Mouse (Mus musculus): ENCODE data around the gene Atg9a. TPM values are rescaled to one million over a fixed set of nuclear protein-coding genes. Genes with fewer than 3 reads are reported as not detected.
A peak's percentile ranks its signal among the peaks of the same experiment; 100 is the strongest.

Gene Atg9a
- total and polyA plus RNA-seq, 3 experiments, result 4.4 to 15.6 (median 12.9) TPM

DNA sequence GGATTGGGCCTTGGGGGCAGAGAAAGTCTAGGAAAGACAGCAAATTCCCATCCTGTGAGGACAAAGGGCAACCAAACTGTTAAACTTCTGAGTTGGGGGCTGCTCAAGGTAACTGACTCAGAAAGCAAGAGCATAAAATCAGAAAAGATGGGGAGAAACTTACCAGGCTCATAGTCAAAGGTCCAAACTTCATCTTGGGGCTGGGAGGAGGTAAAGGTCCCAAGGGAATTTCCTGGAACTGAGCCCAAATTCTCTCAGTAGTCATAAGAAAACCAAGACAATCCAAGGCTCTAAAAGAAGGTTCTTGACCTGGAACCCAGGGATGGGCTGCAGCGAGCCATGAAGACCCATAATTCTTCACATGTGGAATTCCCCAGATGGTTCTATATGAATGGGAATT, 9.2 kb upstream of the Atg9a start:
- H3K4me2 ChIP-seq (ENCODE audit: insufficient read depth, low read depth, poor library complexity, severe bottlenecking), result no peak overlapping the region
- in situ Hi-C loops (cut with MboI; ENCODE audit: low pct_ligation_motif_present, low pct_unique_long_range_greater_than_20kb, low sequenced_read_pairs), result no loop called here
- no peaks in the 10 kb centered on the region for H3K9me3 ChIP-seq (replicated peaks; ENCODE audit: low read length)
- no peak for DNase-seq (ENCODE audit: extremely low read depth)
- H3K27ac ChIP-seq (ENCODE audit: insufficient read depth, low read depth), result no peak overlapping the region
- dilution Hi-C loops (cut with MboI; ENCODE audit: extremely low pct_ligation_motif_present, extremely low pct_unique_long_range_greater_than_20kb, low sequenced_read_pairs), result no loop called here
- H3K4me1 ChIP-seq (ENCODE audit: control insufficient read depth in 1 of 2, insufficient read depth in 2 of 2), result no peaks in the 10 kb centered on the region
- H3K79me2 ChIP-seq (replicated peaks; ENCODE audit: control insufficient read depth, extremely low read depth, insufficient read depth, poor library complexity, severe bottlenecking), result no peaks in the 10 kb centered on the region
- peaks cover 33 to 51% of the 10 kb centered on the region in 2 experiments for H3K36me3 ChIP-seq (replicated peaks in 1 of 2; ENCODE audit: control insufficient read depth in 1 of 2, insufficient read depth in 1 of 2, low read length in 1 of 2)
- no peak overlapping the region for H3K4me3 ChIP-seq (replicated peaks in 1 of 3; ENCODE audit: low read depth in 2 of 3, low read length in 2 of 3, poor library complexity in 1 of 3)
- no peak for TF ChIP-seq MAX (IDR thresholded peaks at IDR 0.05; ENCODE audit: low read length)
- no peaks in the 10 kb centered on the region for H3K27me3 ChIP-seq (replicated peaks)
- H3K9ac ChIP-seq (ENCODE audit: insufficient read depth, low read depth), result no peak overlapping the region

- Histone ChIP-seq H3K4me1 (ENCODE audit: control insufficient read depth in 1 of 2, insufficient read depth in 2 of 2) (peaks cover 10 to 38% of the 10 kb centered on the region in 2 experiments), H3K36me3 (replicated peaks in 1 of 2; ENCODE audit: control insufficient read depth in 1 of 2, insufficient read depth in 1 of 2, low read length in 1 of 2) (peaks cover 18 to 54% of the 10 kb centered on the region in 2 experiments), H3K9ac (ENCODE audit: insufficient read depth, low read depth) (peak overlapping the region; percentile 90), H3K4me3 (replicated peaks in 1 of 3; ENCODE audit: low read depth in 2 of 3, low read length in 2 of 3, poor library complexity in 1 of 3) (peak overlapping the region; percentile 89 to 98 (median 97)), H3K27me3 (replicated peaks) (no peaks in the 10 kb centered on the region), H3K27ac (ENCODE audit: insufficient read depth, low read depth) (peak overlapping the region; percentile 93), H3K4me2 (ENCODE audit: insufficient read depth, low read depth, poor library complexity, severe bottlenecking) (peak overlapping the region; percentile 27), H3K9me3 (replicated peaks; ENCODE audit: low read length) (no peaks in the 10 kb centered on the region), H3K79me2 (replicated peaks; ENCODE audit: control insufficient read depth, extremely low read depth, insufficient read depth, poor library complexity, severe bottlenecking) (no peaks in the 10 kb centered on the region)
- DNase-seq (ENCODE audit: extremely low read depth), result peak; percentile 70
- in situ Hi-C loops (cut with MboI; ENCODE audit: low pct_ligation_motif_present, low pct_unique_long_range_greater_than_20kb, low sequenced_read_pairs), result no loop called here
- dilution Hi-C loops (cut with MboI; ENCODE audit: extremely low pct_ligation_motif_present, extremely low pct_unique_long_range_greater_than_20kb, low sequenced_read_pairs), result no loop called here
- no peak for TF ChIP-seq E2F4 (IDR thresholded peaks at IDR 0.05; ENCODE audit: insufficient replicate concordance, low read depth, low read length)
- TF ChIP-seq KAT2A (IDR thresholded peaks at IDR 0.05; ENCODE audit: insufficient replicate concordance, low read length), result 0 out of 2 replicates have a peak, but pooled peaks have one; percentile 62
- TF ChIP-seq SMC3 (IDR thresholded peaks at IDR 0.05; ENCODE audit: low read depth, low read length), result no peak
- TF ChIP-seq ZMIZ1 (IDR thresholded peaks at IDR 0.05; ENCODE audit: low read depth, low read length), result 0 out of 2 replicates have a peak, but pooled peaks have one; percentile 71
- no peak for TF ChIP-seq CTCF (conservative IDR thresholded peaks at IDR 0.05 in 1 of 2, IDR thresholded peaks at IDR 0.05 in 1 of 2; ENCODE audit: low read depth in 2 of 2, low read length in 2 of 2)
- TF ChIP-seq MXI1 (IDR thresholded peaks at IDR 0.05; ENCODE audit: low read depth, low read length), result peak; percentile 82
- TF ChIP-seq RCOR1 (conservative IDR thresholded peaks at IDR 0.05; ENCODE audit: low read depth, low read length), result no peak
- TF ChIP-seq SIN3A (IDR thresholded peaks at IDR 0.05; ENCODE audit: low read length), result peak; percentile 51
- peak; percentile 51; the same call in 1 of the 2 replicates for TF ChIP-seq TCF12 (IDR thresholded peaks at IDR 0.05; ENCODE audit: low read depth, low read length)
- TF ChIP-seq BHLHE40 (IDR thresholded peaks at IDR 0.05; ENCODE audit: low read depth, low read length), result no peak
- TF ChIP-seq CHD2 (IDR thresholded peaks at IDR 0.05; ENCODE audit: low read length), result no peak
- TF ChIP-seq TBP (conservative IDR thresholded peaks at IDR 0.05; ENCODE audit: low read depth, low read length), result no peak
- TF ChIP-seq NRF1 (IDR thresholded peaks at IDR 0.05; ENCODE audit: low read depth, low read length), result 0 out of 2 replicates have a peak, but pooled peaks have one; percentile 9
- TF ChIP-seq ZNF384 (IDR thresholded peaks at IDR 0.05; ENCODE audit: low read depth, low read length), result no peak
- no peak for TF ChIP-seq USF1 (IDR thresholded peaks at IDR 0.05; ENCODE audit: low read depth, low read length)
- no peak for TF ChIP-seq ZC3H11A (IDR thresholded peaks at IDR 0.05; ENCODE audit: low read depth, low read length)
- TF ChIP-seq MAZ (IDR thresholded peaks at IDR 0.05; ENCODE audit: low read depth, low read length), result no peak
- peak; percentile 53; the same call in 1 of the 2 replicates for TF ChIP-seq HCFC1 (IDR thresholded peaks at IDR 0.05; ENCODE audit: low read depth, low read length)
- no peak for TF ChIP-seq USF2 (conservative IDR thresholded peaks at IDR 0.05; ENCODE audit: low read depth, low read length)
- peak; percentile 90 for TF ChIP-seq ELF1 (IDR thresholded peaks at IDR 0.05; ENCODE audit: low read depth, low read length)
- TF ChIP-seq JUN (IDR thresholded peaks at IDR 0.05; ENCODE audit: insufficient read depth, low read depth, low read length), result no peak
- TF ChIP-seq IRF4 (IDR thresholded peaks at IDR 0.05; ENCODE audit: low read depth, low read length), result peak; percentile 27; the same call in 1 of the 2 replicates
- TF ChIP-seq RAD21 (IDR thresholded peaks at IDR 0.05; ENCODE audit: low read depth, low read length), result no peak
- peak; percentile 60; the same call in 1 of the 2 replicates for TF ChIP-seq NELFE (IDR thresholded peaks at IDR 0.05; ENCODE audit: low read depth, low read length)
- TF ChIP-seq CHD1 (IDR thresholded peaks at IDR 0.05; ENCODE audit: low read depth, low read length), result peak; percentile 92; the same call in 1 of the 2 replicates
- no peak for TF ChIP-seq UBTF (IDR thresholded peaks at IDR 0.05; ENCODE audit: low read depth, low read length)
- TF ChIP-seq MAX (IDR thresholded peaks at IDR 0.05; ENCODE audit: low read length), result 0 out of 2 replicates have a peak, but pooled peaks have one; percentile 37
- no peak for TF ChIP-seq ZKSCAN1 (IDR thresholded peaks at IDR 0.05; ENCODE audit: borderline replicate concordance, low read depth, low read length)
- no peak for TF ChIP-seq MEF2A (IDR thresholded peaks at IDR 0.05; ENCODE audit: borderline replicate concordance, low read depth, low read length)
- peak; percentile 25; the same call in 1 of the 2 replicates for TF ChIP-seq ETS1 (conservative IDR thresholded peaks at IDR 0.05; ENCODE audit: low read depth, low read length)
- no peak for TF ChIP-seq POLR2A (IDR thresholded peaks at IDR 0.05; ENCODE audit: low read depth, low read length)
- TF ChIP-seq MAFK (IDR thresholded peaks at IDR 0.05; ENCODE audit: insufficient replicate concordance, low read length), result no peak
- TF ChIP-seq GABPA (IDR thresholded peaks at IDR 0.05; ENCODE audit: insufficient replicate concordance, low read depth, low read length), result no peak
These were observed 456 bp upstream of the Atg9a start for GRCm38 (mm10) chr1:75192452-75192851.
